Mouse (Mus musculus): Measurements from ENCODE around the gene Cdkl3.

The Cdkl3 gene

DNA sequence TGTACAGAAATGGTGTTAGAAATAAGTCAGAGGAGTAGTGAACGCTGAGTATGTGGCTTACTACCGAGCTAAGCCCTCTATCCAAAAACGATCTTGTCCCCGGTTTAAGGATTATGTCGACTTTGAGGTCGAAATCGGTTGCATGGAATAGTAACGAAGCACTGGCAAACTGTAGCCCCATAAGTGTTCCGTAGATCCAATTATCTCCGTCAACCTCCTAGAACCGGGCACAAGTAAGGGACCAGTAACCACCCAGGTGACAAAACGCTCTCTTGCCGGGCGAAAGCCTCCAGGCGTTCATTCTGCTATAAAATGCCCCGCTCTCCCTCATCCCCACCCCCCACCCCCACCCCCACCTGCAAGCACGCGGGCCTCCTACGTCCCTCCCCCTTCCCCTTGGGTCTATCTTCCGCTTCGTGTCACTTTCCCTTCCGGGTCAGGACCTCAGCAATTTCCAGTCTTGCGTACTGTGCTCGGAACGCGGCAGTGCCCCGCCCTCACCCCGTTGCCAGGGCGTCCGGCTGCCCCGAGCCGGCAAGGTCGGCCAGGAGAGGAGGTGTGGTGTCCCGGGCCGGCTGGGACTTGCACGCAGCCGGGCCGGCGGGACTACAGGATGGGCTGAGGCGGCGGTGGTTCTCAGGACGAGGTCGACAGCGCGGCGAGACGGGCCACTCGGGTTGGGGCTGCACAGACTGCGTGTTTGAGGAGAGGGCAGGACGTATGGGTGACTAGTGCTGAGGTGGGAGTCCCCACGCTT, at the start of gene Cdkl3:
Gene Cdkl3 (plus strand): TSS at position 450 of the 757 bp plus-strand sequence.
- DNase-seq (ENCODE audit: low read depth, low spot score) = peak; percentile 97

DNA sequence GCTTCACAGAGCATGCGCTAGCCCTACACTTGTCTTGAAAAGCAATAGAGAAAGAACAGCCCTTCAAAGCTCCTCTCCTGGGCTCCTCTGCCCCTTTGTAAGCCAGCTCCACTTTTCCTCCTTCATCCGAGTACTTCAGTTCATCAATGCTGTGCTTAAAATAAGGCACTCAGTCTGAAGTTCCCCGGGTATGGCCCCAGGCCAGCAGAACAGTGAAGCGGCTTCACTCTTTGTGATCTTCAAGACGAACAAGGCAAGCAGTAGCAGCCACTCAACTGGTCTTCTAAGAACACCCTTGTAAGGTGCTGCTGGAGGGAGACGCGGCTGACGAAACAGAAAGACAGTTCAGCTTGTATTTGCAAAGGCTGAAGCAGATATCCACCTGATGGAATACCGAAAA, 47.9 kb upstream of the Cdkl3 start:
- no peak for DNase-seq (ENCODE audit: low read depth, low spot score)

DNA sequence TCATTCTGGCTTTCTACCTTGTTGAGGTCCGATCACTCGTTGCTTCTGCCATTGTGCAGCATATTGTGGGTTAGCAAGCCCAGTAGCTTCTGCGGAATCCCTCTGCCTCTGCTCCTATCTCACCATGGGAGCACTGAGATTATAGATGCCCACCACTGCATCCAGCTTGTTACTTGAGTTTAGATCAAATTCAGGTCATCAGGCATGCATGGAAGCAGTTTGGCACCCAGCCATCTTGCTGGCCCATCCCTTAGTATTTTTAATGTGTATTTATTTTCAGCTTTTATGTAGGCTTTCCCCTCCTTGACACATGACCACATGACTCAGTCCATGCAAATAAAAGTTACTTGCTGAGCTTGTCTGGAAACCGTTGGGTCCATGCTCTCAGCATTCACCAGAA, 46.3 kb upstream of the Cdkl3 start:
- DNase-seq (ENCODE audit: low read depth, low spot score) = no peak

DNA sequence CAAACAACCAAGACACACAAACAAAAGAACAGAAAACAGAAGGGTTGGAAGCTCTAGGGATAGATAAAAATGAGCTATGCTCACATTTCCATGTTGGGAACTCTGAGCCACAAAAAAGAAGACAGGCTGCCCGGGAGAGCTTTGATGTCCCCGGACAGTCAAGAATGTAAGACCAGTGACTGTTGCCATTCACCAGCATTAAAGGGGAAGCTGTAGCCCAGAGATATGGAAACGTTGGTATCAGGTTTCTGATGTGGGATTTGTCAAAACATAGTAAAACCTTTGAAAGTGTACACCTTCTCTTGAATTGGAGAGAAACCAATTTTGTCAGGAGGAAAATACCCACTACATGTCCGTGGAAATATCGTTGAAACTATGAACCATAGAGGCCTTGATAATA, 44.5 kb upstream of the Cdkl3 start:
- no peak for DNase-seq (ENCODE audit: low read depth, low spot score)

DNA sequence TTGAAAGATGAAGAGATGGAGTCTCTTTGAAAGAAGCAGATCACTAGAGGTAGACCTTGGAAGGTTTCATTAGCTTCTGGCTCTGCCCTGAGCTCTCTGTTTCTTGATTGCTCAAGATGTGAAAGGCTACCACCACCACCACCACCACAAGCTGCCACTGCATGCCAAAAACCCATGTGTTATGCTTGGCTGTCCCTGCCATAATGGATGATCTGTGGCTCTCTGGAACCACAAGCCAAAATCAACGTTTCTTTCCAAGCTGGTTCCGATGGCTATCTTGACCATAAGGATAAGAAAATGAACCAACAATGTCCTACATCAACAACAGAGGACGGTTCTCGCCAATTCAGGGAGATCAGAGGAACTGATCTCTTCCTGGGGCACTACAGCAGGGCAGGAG, 44.0 kb upstream of the Cdkl3 start:
- peak; percentile 38 for DNase-seq (ENCODE audit: low read depth, low spot score)

DNA sequence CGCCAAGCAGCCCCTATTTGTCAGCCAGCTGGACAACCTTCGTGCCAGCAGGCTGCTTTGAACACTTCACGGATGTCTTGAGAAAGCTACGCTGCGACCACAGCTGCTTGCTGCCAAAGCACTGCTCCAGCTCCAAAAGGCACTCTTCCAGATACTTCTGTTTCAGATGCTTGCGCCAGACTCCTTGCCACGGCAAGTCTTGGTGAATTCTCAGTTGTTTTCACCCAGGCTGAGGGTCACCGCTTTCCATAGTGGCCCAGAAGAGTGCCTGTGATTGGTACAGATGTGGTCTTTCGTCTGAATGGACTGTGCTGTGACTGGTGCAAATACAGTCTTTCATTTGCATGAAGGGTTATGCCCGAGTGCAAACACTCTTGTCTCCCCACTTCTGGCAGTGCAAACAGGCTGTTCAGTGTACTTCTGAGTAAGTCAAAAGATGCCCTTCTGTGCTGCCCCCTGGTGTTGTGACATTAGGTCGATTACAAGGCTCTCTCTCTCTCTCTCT, 43.0 kb upstream of the Cdkl3 start:
- DNase-seq (ENCODE audit: low read depth, low spot score) = peak; percentile 60

DNA sequence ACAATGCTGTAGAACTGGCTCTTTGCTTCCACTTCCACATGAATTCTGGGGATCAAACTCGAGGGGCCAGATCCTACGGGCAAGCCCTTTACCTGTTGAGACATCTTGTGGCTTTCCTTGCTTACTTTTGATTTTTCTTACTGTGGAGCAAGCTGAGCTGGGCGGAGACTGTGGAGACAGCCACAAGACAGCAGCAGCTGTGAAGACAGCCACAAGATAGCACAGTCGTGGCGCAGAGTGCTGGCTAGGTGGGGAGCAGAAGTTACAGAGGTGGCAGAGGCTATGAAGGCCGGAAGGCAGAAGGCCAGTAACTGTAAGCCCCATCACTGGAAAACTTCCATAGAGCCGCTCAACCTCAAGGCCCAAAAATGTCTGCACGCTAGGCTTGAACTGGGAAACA, 42.3 kb upstream of the Cdkl3 start:
- DNase-seq (ENCODE audit: low read depth, low spot score) = no peak

DNA sequence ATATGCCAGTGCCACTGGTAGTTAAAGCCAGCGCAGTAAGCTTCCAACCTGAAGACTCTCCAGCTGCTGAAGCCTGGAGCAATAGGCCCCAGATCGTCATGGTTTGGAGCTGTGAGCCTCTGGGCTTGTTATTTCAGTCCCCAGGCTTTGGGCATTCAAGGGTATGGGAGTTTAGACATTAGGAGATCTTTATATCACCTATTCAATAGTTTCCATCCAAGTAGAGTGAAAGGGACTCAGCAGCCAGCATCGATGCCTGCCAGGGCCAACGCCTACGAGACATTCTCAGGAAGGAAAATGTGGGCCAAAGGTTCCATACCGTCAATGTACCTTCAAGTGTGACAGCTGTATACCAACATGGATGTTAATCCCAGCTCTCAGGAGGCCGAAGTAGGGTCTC, 41.7 kb upstream of the Cdkl3 start:
- no peak for DNase-seq (ENCODE audit: low read depth, low spot score)

DNA sequence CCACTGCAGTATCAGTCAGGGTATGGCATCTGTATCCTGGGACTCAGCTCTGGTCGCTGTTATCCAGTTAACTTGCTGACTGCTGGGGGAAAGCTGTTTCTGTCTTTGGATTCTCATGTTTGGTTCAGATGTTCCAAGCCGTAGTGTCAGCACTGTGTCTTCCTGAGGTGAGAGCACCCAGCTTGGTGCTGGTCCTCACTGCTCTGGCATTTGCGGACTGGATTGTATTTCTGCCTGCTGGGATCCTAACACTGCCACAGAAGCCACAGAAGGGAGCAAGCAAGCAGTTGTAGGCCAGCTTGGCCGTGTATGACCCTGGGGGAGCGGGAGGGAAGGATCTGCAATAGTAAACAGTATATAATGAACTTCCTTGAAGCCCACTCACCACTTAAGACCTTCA, 37.4 kb upstream of the Cdkl3 start:
- DNase-seq (ENCODE audit: low read depth, low spot score) = no peak

DNA sequence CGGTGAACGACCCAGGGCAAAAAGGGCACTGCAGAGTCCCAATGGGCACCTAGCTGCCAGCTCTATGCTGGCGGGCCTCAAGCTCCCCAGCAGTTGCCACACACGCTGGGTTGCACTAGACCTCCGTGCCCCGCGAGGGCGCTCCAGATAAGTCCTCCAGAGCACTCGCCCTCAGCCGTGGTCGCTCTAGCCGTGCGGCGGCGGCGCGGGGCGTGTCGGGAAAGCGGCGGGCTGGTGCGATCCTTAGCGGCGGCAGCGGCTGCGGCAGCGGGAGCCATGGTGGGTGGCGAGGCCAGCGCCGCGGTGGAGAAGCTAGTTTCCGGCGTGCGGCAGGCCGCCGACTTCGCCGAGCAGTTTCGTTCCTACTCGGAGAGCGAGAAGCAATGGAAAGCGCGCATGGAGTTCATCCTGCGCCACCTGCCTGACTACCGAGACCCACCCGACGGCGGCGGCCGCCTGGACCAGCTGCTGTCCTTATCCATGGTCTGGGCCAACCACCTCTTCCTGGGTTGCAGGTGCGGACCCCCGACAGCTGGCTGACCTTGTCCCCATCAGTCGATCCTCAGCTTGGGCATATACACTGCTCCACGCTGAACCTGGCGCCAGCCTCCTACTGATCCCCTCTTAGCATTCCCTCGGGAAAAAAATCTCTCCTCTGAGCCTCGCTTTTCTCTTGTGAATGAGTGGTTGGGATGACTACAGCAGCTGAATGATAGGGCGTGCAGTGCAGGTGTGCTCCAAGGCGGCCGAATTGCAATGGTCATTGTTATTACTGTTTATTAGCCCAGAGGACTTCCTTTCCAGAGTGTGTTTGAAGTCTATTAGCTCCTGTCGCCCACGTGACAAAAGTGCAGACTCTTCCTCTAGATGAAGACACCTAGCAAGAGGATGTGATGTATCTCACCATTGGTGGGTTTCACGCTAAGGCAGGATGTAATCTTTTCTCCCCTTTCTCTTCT, 36.3 kb upstream of the Cdkl3 start, which contains the start of gene Cdkn2aipnl:
Gene Cdkn2aipnl (plus strand): TSS at position 219 of the 959 bp plus-strand sequence.
- DNase-seq (ENCODE audit: low read depth, low spot score) = peak; percentile 93

DNA sequence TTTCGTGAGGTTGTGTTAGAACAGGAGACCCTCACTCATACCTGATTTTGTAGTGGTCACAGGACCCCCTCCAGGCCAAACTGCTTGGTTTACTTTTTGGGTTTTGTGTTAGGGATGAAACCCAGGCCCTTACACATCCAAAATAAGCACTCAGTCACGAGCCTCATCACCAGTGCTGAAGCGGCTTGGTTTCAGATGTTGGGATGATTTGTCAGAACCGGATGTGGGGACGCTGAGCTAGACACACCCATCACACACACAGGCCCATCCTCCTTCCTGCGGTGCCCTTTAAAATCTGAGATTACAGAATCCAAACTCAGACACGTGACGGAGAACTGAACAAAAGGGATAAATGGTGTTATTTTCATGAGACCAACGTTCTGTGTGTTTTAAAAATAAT, 35.1 kb upstream of the Cdkl3 start:
- DNase-seq (ENCODE audit: low read depth, low spot score) = no peak

DNA sequence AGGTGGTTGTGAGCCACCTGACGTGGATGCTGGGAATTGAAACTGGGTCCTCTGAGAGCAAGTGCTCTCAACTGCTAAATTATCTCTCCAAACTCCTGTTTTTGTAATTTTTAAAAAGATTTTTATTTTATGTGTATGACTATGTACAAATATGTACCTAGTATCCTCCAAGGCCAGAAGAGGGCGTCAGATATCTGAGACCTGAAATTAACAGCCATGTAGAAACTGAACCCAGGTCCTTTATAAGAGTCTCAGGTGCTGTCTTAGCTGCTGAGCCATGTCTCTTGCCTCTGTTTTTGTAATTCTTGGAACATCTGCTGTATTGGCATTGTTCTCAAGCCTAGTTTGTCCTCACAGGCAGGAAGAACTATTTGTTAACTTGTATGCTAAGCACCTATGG, 34.5 kb upstream of the Cdkl3 start:
- DNase-seq (ENCODE audit: low read depth, low spot score) = no peak

DNA sequence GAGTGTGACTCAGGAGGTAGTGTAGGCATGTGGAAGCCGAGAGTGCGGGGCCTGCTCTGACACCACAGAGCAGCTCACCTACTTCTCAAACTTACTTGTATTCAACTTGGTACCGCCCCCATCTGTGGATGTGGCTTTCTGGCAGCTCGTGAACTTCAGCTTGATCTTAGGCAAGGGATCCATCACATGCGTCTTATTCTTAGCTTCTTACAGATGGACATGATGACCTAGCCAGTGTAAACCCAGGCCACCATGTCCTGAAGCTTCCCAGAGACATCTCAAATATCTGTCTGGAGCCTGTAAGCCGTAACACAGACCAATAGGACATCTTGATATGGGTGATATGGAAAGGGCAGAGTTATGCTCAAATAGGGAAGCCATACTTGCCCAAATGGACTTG, 32.4 kb upstream of the Cdkl3 start:
- no peak for DNase-seq (ENCODE audit: low read depth, low spot score)

DNA sequence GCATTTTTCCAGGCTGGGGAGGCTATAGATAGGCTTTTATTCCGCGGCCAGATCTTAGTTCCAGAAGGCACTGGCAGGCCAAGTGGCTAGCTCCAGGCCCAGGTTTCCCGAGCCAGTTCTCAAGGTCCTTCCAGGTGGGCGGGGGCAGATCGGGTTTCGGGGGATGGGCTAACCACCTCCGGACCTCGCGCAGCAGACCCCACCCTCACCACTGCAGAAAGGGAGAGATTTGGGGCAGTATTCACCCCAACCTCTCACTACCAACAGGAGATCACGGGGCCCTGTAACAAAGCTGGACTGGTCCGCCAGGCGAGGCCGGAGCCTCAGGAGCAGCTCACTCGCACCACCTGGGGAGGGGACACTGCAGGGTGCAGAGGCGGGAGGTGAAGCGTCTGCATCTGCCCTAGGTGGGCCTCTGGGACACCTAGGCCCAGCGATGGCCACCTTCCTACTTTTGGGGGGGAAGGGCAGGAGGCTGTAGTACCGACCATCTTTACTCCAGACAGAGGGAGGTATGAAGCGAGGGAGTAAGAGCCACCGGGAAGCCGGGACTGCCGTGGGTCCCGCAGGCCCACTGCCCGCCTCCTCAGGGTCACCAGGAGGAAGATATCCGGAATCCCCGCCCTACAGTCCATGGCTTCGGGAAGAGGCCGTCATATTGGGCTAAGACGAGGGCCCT, 4.3 kb upstream of the Cdkl3 start:
- DNase-seq (ENCODE audit: low read depth, low spot score) = peak; percentile 74

DNA sequence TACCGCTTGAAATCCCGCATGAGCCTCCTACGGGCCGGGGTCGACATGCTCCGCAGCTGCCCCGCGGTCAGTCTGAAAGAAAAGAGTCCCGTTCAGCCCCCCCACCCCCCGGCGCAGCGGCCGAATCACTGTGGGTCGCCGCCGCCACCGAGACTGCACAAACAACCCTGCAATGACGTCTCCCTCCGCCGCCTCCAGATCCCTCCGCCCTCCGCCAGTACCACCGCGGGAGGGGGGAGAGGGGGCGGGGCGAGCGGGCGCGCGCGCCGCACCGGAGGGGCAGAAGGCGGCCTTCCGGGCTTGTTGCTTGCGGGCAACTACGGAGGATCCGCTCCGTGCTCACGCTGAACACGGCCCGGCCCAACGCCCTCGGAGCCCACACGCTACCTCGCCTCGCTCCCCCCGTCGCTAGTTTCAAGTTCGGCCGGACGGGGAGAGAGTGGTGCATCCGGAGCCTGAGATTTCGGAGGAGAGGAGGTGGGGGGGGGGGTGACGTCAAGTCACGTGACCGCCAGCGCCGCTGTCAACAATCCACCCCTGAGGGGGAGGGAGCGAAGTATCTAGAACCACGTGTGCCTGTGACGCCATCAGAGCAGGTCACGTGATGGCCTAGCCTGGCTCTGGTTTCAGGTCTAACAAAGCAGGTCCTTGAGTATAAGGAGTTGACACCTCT, 3.6 kb upstream of the Cdkl3 start, which contains the start of gene Ube2b:
Gene Ube2b (minus strand): TSS at position 473 of the 673 bp plus-strand sequence.
- DNase-seq (ENCODE audit: low read depth, low spot score) = peak; percentile 99

DNA sequence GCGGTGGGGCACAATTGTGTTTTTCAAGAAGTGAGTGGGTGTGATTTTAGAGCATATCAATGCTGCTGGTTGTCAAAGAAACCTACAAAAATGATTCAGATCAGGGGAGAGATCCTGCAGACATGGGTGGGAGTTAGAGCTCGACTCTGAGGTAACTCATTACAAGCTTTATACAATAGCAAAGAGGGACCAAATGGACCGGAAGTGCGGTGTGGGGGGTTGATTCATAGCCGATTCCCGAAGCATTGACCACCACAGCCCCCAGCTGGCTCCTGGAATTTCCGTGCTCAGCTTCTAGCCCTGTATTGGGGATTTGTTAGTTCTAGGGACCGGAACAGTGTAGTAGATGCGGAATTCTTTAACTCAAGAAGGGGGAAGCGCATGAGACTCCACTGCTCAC, 2.7 kb upstream of the Cdkl3 start:
- DNase-seq (ENCODE audit: low read depth, low spot score) = no peak

DNA sequence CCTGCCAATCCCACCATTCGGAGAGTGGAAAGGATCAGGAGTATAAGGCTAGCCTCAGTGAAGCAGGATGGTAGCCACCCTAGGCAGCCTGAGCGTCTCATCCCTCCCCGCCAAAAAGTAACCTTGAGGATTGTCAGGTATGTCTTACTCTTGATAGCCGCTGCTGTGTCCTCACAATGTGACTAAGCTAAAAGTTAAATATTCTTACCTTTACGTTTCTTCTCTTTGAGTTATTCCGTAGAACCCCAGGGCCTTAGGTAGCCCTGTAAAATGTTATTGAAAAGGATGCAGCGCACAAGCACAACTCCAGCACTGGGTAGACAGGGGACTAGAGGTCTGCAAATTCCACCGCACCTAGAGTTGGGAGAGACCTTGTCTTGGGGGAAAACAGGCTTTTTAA, 2.2 kb upstream of the Cdkl3 start:
- no peak for DNase-seq (ENCODE audit: low read depth, low spot score)

DNA sequence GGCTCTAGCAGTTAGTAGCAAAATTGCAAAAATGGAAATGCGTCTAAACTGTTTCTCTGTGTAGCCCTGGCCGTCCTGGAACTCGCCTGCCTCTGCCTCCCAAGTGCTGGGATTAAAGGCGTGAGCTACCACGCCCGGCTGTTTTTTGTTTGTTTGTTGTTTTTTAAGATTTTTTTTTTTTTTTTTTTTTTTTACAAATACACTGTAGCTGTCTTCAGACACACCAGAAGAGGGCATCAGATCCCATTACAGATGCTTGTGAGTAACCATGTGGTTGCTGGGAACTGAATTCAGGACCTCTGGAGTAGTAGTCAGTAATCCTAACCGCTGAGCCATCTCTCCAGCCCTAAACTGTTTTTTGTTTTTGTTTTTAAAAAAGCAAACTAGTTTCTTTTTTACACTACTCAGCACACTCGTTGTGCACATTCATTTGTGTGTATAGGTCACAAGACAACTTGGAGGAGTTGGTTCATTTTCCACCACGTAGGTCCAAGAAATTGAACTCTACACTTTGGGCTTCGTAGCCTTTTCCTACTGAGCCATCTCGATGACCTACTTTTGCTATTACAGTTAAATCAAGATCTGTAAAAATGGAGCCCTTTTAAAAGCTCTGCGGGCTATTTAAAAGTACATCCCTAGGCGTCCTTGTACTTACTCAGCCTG, 1.0 kb upstream of the Cdkl3 start:
- no peak for DNase-seq (ENCODE audit: low read depth, low spot score)

DNA sequence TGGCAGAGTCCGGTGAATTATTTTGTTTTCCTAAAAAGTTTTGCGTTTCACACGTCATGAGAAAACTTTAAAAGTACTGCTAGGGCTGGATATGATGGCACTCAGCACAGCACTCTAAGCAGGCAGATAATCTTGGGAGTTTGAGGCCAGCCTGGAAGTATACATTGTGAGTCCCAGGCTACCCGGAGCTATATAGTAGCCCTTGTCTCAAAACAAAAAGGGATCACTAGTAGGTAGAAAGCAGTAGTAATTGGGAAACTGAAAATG, 583 bp upstream of the Cdkl3 start:
- DNase-seq (ENCODE audit: low read depth, low spot score) = no peak

DNA sequence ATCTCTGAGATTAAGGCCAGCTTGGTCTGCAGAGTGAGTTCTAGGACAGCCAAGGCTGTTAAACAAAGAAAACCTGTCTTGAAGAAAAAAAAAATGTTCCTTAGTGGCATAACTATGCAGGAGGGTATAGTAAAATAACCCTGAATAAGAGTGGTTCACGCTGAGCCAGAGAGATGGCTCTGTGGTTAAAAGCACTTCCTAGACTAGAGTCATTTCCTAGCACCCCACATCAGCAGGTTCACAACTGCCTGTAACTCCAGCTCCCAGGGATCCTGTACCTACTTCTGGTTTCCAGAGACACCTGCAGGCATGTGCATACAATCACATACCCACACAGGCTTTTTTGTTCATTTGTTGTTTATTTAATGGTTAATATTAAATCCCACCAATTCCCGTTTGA, 1.6 kb downstream of the Cdkl3 start:
- DNase-seq (ENCODE audit: low read depth, low spot score) = no peak

DNA sequence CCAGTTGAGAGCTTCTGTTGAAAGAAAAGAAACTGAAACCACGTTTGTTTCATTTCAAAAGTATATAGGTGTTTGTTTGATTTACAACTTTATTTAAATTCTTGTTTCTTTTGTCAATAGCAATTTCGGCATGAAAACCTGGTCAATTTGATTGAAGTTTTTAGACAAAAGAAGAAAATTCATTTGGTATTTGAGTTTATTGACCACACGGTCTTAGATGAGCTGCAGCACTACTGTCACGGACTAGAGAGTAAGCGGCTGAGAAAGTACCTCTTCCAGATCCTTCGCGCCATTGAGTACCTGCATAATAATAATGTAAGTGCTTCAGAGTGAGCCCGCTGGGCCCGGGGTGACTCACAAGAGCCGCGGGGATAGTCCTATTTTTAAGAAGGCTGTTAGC, 7.0 kb downstream of the Cdkl3 start:
- no peak for DNase-seq (ENCODE audit: low read depth, low spot score)

Data from 3T3-L1 (cell line).